Mouse (Mus musculus) CH12.LX (cell line): Measurements from ENCODE around the gene C730034F03Rik. TPM values are rescaled to one million over a fixed set of nuclear protein-coding genes. Genes with fewer than 3 reads are reported as not detected.

Experiments
- DNase-seq: peaks from one replicate; pipeline ENCODE4 v3.0.0-alpha.2; 2013; ENCODE audit errors: extremely low read depth
- H3K27ac ChIP-seq: 2 replicates; pipeline ENCODE4 v1.5.1; 2012; ENCODE audit warnings: low read depth, mild to moderate bottlenecking, control low read depth, moderate library complexity; ENCODE audit not compliant: insufficient read depth
- H3K27me3 ChIP-seq: replicated peaks from 2 replicates; pipeline ENCODE3; 2012; ENCODE audit warnings: inconsistent platforms
- H3K36me3 ChIP-seq, 2 experiments: replicated peaks in 1 of 2; 2 replicates each; pipeline versions ENCODE3 to v1.6.1; 2012; ENCODE audit warnings: inconsistent platforms in 1 of 2, low read length in 1 of 2, mild to moderate bottlenecking in 1 of 2, mixed read lengths in 1 of 2, moderate library complexity in 1 of 2; ENCODE audit not compliant: control insufficient read depth in 1 of 2, insufficient read depth in 1 of 2
- H3K4me1 ChIP-seq, 2 experiments: 2 replicates each; pipeline ENCODE4 v1.6.1; 2012; ENCODE audit warnings: inconsistent platforms in 1 of 2, moderate library complexity in 1 of 2; ENCODE audit not compliant: insufficient read depth in 2 of 2, control insufficient read depth in 1 of 2
- H3K4me2 ChIP-seq: 2 replicates; pipeline ENCODE4 v1.6.1; 2012; ENCODE audit warnings: low read depth, mild to moderate bottlenecking, control low read depth; ENCODE audit not compliant: poor library complexity, insufficient read depth, severe bottlenecking
- H3K4me3 ChIP-seq, 3 experiments: fragments of 150-350 bp in 1 of 3; sonication (generic) in 1 of 3; replicated peaks in 1 of 3; 2 replicates each; pipeline versions ENCODE3 to v1.5.1; 2011 to 2012; ENCODE audit warnings: low read depth in 2 of 3, low read length in 2 of 3, mild to moderate bottlenecking in 2 of 3, moderate library complexity in 2 of 3, control low read depth in 1 of 3, improper control_type of control experiment in 1 of 3, inconsistent platforms in 1 of 3, mixed read lengths in 1 of 3; ENCODE audit not compliant: poor library complexity in 1 of 3
- H3K79me2 ChIP-seq: replicated peaks from 2 replicates; pipeline ENCODE4 v1.6.1; 2012; ENCODE audit warnings: mild to moderate bottlenecking, moderate library complexity; ENCODE audit not compliant: control insufficient read depth, poor library complexity, insufficient read depth, severe bottlenecking; ENCODE audit errors: extremely low read depth
- H3K9ac ChIP-seq: 2 replicates; pipeline ENCODE4 v1.6.1; 2012; ENCODE audit warnings: low read depth, mild to moderate bottlenecking, control low read depth, moderate library complexity; ENCODE audit not compliant: insufficient read depth
- H3K9me3 ChIP-seq: replicated peaks from 2 replicates; pipeline ENCODE3; 2012; ENCODE audit warnings: low read length, inconsistent platforms, mixed read lengths
- E2F4 ChIP-seq: IDR thresholded peaks from 2 replicates; pipeline ENCODE4 v1.6.1; 2011; ENCODE audit warnings: low read depth, low read length, improper control_type of control experiment; ENCODE audit not compliant: insufficient replicate concordance
- ELF1 ChIP-seq: IDR thresholded peaks from 2 replicates; pipeline ENCODE4 v1.6.1; 2014; ENCODE audit warnings: low read depth, mild to moderate bottlenecking, inconsistent platforms, low read length, improper control_type of control experiment
- GABPA ChIP-seq: IDR thresholded peaks from 2 replicates; pipeline ENCODE4 v1.6.1; 2012; ENCODE audit warnings: low read depth, low read length, improper control_type of control experiment, inconsistent platforms; ENCODE audit not compliant: insufficient replicate concordance
- KAT2A ChIP-seq: IDR thresholded peaks from 2 replicates; pipeline ENCODE4 v1.6.1; 2012; ENCODE audit warnings: low read length, improper control_type of control experiment, inconsistent platforms; ENCODE audit not compliant: insufficient replicate concordance
- MAFK ChIP-seq: IDR thresholded peaks from 2 replicates; pipeline ENCODE4 v1.6.1; 2011; ENCODE audit warnings: low read length, improper control_type of control experiment; ENCODE audit not compliant: insufficient replicate concordance
- MAZ ChIP-seq: IDR thresholded peaks from 2 replicates; pipeline ENCODE4 v1.6.1; 2012; ENCODE audit warnings: low read depth, mild to moderate bottlenecking, inconsistent platforms, low read length, improper control_type of control experiment, moderate library complexity
- NELFE ChIP-seq: IDR thresholded peaks from 2 replicates; pipeline ENCODE4 v1.6.1; 2011; ENCODE audit warnings: low read depth, low read length, improper control_type of control experiment
- POLR2AphosphoS2 ChIP-seq: IDR thresholded peaks from 2 replicates; pipeline ENCODE4 v1.6.1; 2011; ENCODE audit warnings: low read depth, low read length, improper control_type of control experiment
- RCOR1 ChIP-seq: conservative IDR thresholded peaks from 2 replicates; pipeline ENCODE4 v1.6.1; 2012; ENCODE audit warnings: low read depth, mild to moderate bottlenecking, inconsistent platforms, low read length, improper control_type of control experiment
- SMC3 ChIP-seq: IDR thresholded peaks from 2 replicates; pipeline ENCODE4 v1.6.1; 2011; ENCODE audit warnings: low read depth, low read length, improper control_type of control experiment
- USF1 ChIP-seq: IDR thresholded peaks from 2 replicates; pipeline ENCODE4 v1.6.1; 2014; ENCODE audit warnings: low read depth, mild to moderate bottlenecking, inconsistent platforms, low read length, improper control_type of control experiment
- USF2 ChIP-seq: conservative IDR thresholded peaks from 2 replicates; pipeline ENCODE4 v1.6.1; 2011; ENCODE audit warnings: low read depth, low read length, improper control_type of control experiment
- ZC3H11A ChIP-seq: IDR thresholded peaks from 2 replicates; pipeline ENCODE4 v1.6.1; 2012; ENCODE audit warnings: low read depth, mild to moderate bottlenecking, inconsistent platforms, low read length, improper control_type of control experiment
- ZMIZ1 ChIP-seq: IDR thresholded peaks from 2 replicates; pipeline ENCODE4 v1.6.1; 2012; ENCODE audit warnings: low read depth, mild to moderate bottlenecking, inconsistent platforms, low read length, improper control_type of control experiment
- ZNF384 ChIP-seq: IDR thresholded peaks from 2 replicates; pipeline ENCODE4 v1.6.1; 2012; ENCODE audit warnings: low read depth, low read length, improper control_type of control experiment, inconsistent platforms
- dilution Hi-C: fragments of 300-500 bp; cut with MboI; formaldehyde crosslinking; loops from 2 replicates; pipeline ENCODE4 v1.14.3; 2020; ENCODE audit warnings: low sequenced_read_pairs; ENCODE audit not compliant: extremely low pct_unique_long_range_greater_than_20kb, extremely low pct_ligation_motif_present
- in situ Hi-C: fragments of 300-500 bp; cut with MboI; formaldehyde crosslinking; loops from 3 replicates; pipeline ENCODE4 v1.14.3; 2019; ENCODE audit warnings: low sequenced_read_pairs, low pct_ligation_motif_present, low pct_unique_long_range_greater_than_20kb, mixed read lengths
- polyA plus RNA-seq: library from polyadenylated mRNA; unstranded; fragments of >175 nt; gene quantifications from 2 replicates; pipeline ENCODE4 v1.2.1, GENCODE M21; 2012; ENCODE audit warnings: low read depth; ENCODE audit not compliant: insufficient read length
- total RNA-seq, 2 experiments: library from RNA; depleted of rRNA; stranded (reverse); fragments of 300-350 nt in 1 of 2; fragments of >200 nt in 1 of 2; gene quantifications; 2 replicates each; pipeline ENCODE4 v1.2.3; 2012 to 2014

Gene C730034F03Rik
- total and polyA plus RNA-seq, 3 experiments, result 0.35 to 3.6 (median 1.1) TPM

- Histone ChIP-seq H3K36me3 (no peaks in the 10 kb centered on the region), H3K27ac (no peak overlapping the region), H3K4me2 (no peak overlapping the region), H3K79me2 (no peaks in the 10 kb centered on the region), H3K27me3 (peaks cover 25% of the 10 kb centered on the region), H3K4me3 (no peak overlapping the region), H3K4me1 (no peaks in the 10 kb centered on the region), H3K9me3 (no peaks in the 10 kb centered on the region), H3K9ac (no peak overlapping the region)
- TF ChIP-seq GABPA, result no peak
- TF ChIP-seq USF2, result no peak
- TF ChIP-seq MAZ, result no peak
- no peak for TF ChIP-seq E2F4
- no peak for TF ChIP-seq SMC3
- no peak for TF ChIP-seq MAFK
- in situ Hi-C loops (no loop called here), dilution Hi-C loops (no loop called here)
- DNase-seq, result no peak
These were observed 31.2 kb upstream of the C730034F03Rik start for GRCm38 (mm10) chr15:89398146-89398545.

- Histone ChIP-seq H3K4me2 (no peak overlapping the region), H3K4me3 (no peak overlapping the region), H3K27me3 (peaks cover 23% of the 10 kb centered on the region), H3K9me3 (no peaks in the 10 kb centered on the region), H3K79me2 (no peaks in the 10 kb centered on the region), H3K4me1 (no peaks in the 10 kb centered on the region), H3K9ac (no peak overlapping the region), H3K27ac (no peak overlapping the region), H3K36me3 (no peaks in the 10 kb centered on the region)
- dilution Hi-C loops (no loop called here), in situ Hi-C loops (no loop called here)
- no peak for DNase-seq
- no peak for TF ChIP-seq NELFE
- no peak for TF ChIP-seq USF1
These were observed 29.7 kb upstream of the C730034F03Rik start for GRCm38 (mm10) chr15:89399716-89400115.

GRCm38 (mm10) chr15:89402471-89402870 is 26.9 kb upstream of the C730034F03Rik start:
- dilution Hi-C loops, result no loop called here
- H3K79me2 ChIP-seq, result no peaks in the 10 kb centered on the region
- TF ChIP-seq POLR2AphosphoS2 (no peak), ZMIZ1 (no peak), NELFE (no peak), RCOR1 (no peak), KAT2A (no peak), ZNF384 (no peak), ZC3H11A (no peak), USF1 (no peak), ELF1 (no peak)
- TF ChIP-seq, all 38 proteins: peak for 0
- H3K36me3 ChIP-seq, result no peaks in the 10 kb centered on the region
- H3K27ac ChIP-seq, result no peak overlapping the region
- no peak overlapping the region for H3K4me2 ChIP-seq
- no peak overlapping the region for H3K4me3 ChIP-seq
- no peaks in the 10 kb centered on the region for H3K4me1 ChIP-seq
- in situ Hi-C loops, result no loop called here
- peaks cover 14% of the 10 kb centered on the region for H3K27me3 ChIP-seq
- peaks cover 5% of the 10 kb centered on the region for H3K9me3 ChIP-seq
- DNase-seq, result peak; percentile 4
- H3K9ac ChIP-seq, result no peak overlapping the region
